In genomic region chr1:86488326-86488725, GRCm38 (mm10) we compare ENCODE assay signal across 8 mouse cellular contexts. TPM values are rescaled to one million over a fixed set of nuclear protein-coding genes. Genes with fewer than 3 reads are reported as not detected.
DNase-seq lines count a peak whose midpoint lies in the region; ATAC-seq and TF ChIP-seq lines count a peak whose summit lies in the region.

No protein-coding gene starts in this region.

- 42% methylated on average over 7 of the region's 7 CpGs for WGBS in forebrain, embryonic 15.5 days
- 20% methylated on average over 7 of the region's 7 CpGs for WGBS in small intestine, adult 2 months

- H3K9me3 ChIP-seq in forebrain, embryonic 15.5 days: no peaks in the 10 kb centered on the region

- no peak for TF ChIP-seq POLR2A in small intestine, adult 2 months (IDR thresholded peaks at IDR 0.05; ENCODE audit: low read depth, low read length)

- peak overlapping the region; percentile 60 for H3K4me3 ChIP-seq in forebrain, embryonic 15.5 days
- peak overlapping the region; percentile 7; the same call in 1 of the 2 replicates for H3K4me3 ChIP-seq in small intestine, adult 2 months (ENCODE audit: low read depth, low read length)

- H3K9ac ChIP-seq in forebrain, embryonic 15.5 days (replicated peaks): peak overlapping the region; percentile 92

- ATAC-seq in forebrain, embryonic 15.5 days (replicated peaks): no peak
- ATAC-seq in megakaryocyte progenitor cell, adult 5-6 weeks (replicated peaks; ENCODE audit: poor library complexity): no peak

- peak overlapping the region; percentile 82 for H3K4me2 ChIP-seq in forebrain, embryonic 15.5 days (replicated peaks)

- DNase-seq in cerebellum, adult 8-10 months: peak; percentile 48
- DNase-seq in cerebellum, adult 11 months: no peak
- peak; percentile 62 for DNase-seq in A20 (ENCODE audit: low read depth, low spot score)
- peak; percentile 38 to 55 for DNase-seq in kidney, postnatal 4 days
- DNase-seq in left cerebral cortex, postnatal 36 days (ENCODE audit: low spot score in 2 of 2): no peak

- H3K27ac ChIP-seq in forebrain, embryonic 15.5 days (replicated peaks): peak overlapping the region; percentile 99
- H3K27ac ChIP-seq in small intestine, adult 2 months (ENCODE audit: insufficient read depth, low read depth, low read length): peak overlapping the region; percentile 97

- peaks cover 17% of the 10 kb centered on the region for H3K4me1 ChIP-seq in forebrain, embryonic 15.5 days
- H3K4me1 ChIP-seq in small intestine, adult 2 months (ENCODE audit: control insufficient read depth, insufficient read depth, insufficient read length, low read length): peaks cover 28% of the 10 kb centered on the region; the same call in 1 of the 2 replicates

- intact Hi-C loops in left cerebral cortex, postnatal 36 days (cut with DNase I): no loop called here

- no peaks in the 10 kb centered on the region for H3K27me3 ChIP-seq in forebrain, embryonic 15.5 days
- no peaks in the 10 kb centered on the region for H3K27me3 ChIP-seq in small intestine, adult 2 months (ENCODE audit: control insufficient read depth, insufficient read depth, low read length)

- no peak for TF ChIP-seq CTCF in small intestine, adult 2 months (IDR thresholded peaks at IDR 0.05; ENCODE audit: extremely low read depth, insufficient read length, insufficient replicate concordance, low read depth, low read length)

- no peaks in the 10 kb centered on the region for H3K36me3 ChIP-seq in forebrain, embryonic 15.5 days
- no peaks in the 10 kb centered on the region for H3K36me3 ChIP-seq in small intestine, adult 2 months (ENCODE audit: control insufficient read depth, insufficient read depth, low read length)

RNA-seq across cellular contexts. Expression of gene Ptma, which starts 38.2 kb away (rescaled TPM):
- 2,368 and 2,448 TPM in 2 replicates for polyA plus RNA-seq in forebrain, embryonic 15.5 days (2015; fragmentation: Nextera tagmentation; extraction: Ambion mirVana)
- 212 and 749 TPM in 2 replicates for polyA plus RNA-seq in small intestine, adult 2 months (2012; rRNA removed)
- 100 to 1,000 TPM; 384 TPM for total RNA-seq in left cerebral cortex, postnatal 36 days (2021)
- total RNA-seq in megakaryocyte progenitor cell, adult 5-6 weeks (2015): 6,310 and 6,455 TPM in 2 replicates
- total RNA-seq in megakaryocyte progenitor cell, adult 5-6 weeks (2017): 6,827 and 7,265 TPM in 2 replicates

Comparison
In these comparisons a context has a peak if more than half of its experiments do, and no peak if none do; other contexts are left out.
1. DNase-seq: peak in cerebellum, adult 8-10 months (single experiment), A20 (single experiment) and kidney, postnatal 4 days (2 of 2); none in cerebellum, adult 11 months (single experiment) and left cerebral cortex, postnatal 36 days (0 of 2).
2. RNA of gene Ptma, which starts 38.2 kb away (total RNA-seq): 6,310 to 7,265 TPM in megakaryocyte progenitor cell, adult 5-6 weeks; 384 TPM in left cerebral cortex, postnatal 36 days; every median in the first group is over 10 times any median in the second.